Mouse (Mus musculus): Measurements from ENCODE around the gene Chrna4. TPM values are rescaled to one million over a fixed set of nuclear protein-coding genes. Genes with fewer than 3 reads are reported as not detected.

The Chrna4 gene
- polyA plus RNA-seq, 1 experiment from 2014 or later: 1.4 TPM

DNA sequence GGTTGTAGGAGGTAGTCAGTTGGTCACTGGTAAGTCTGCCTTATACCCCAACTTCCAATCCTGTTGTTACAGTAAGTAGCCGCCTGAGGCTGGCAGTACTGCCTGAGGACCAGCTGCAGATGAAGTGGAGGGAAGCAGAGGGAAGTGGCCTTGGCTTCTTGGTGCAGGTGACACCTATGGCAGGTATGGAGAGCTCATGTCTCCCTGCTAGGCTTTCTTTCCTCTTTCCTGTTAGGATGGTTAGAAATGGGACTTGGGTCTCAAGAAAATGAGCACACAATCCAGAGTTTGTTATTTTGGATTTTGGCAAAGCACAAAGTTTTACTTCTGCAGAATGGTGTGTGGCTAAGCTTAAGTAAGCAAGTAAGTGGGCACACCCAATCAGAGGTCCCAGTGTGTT, 54.4 kb downstream of the Chrna4 start:
- Histone ChIP-seq H3K27me3 (ENCODE audit: control insufficient read depth, insufficient read depth, low read depth, low read length) (no peaks in the 10 kb centered on the region), H3K4me2 (ENCODE audit: low read depth, low read length) (no peak overlapping the region), H3K27ac (ENCODE audit: low read length) (no peak overlapping the region), H3K9ac (ENCODE audit: low read depth, low read length) (no peak overlapping the region), H3K9me3 (replicated peaks; ENCODE audit: control insufficient read depth, low read length) (no peaks in the 10 kb centered on the region), H3K4me1 (ENCODE audit: control insufficient read depth, low read depth, low read length) (no peaks in the 10 kb centered on the region), H3K4me3 (ENCODE audit: low read depth, low read length) (no peak overlapping the region), H3K36me3 (ENCODE audit: control insufficient read depth, insufficient read depth) (no peaks in the 10 kb centered on the region)
- WGBS (ENCODE audit: insufficient replicate concordance): 50% methylated on average over 1 of the region's 1 CpGs
- no peak for ATAC-seq (ENCODE audit: low read depth)

DNA sequence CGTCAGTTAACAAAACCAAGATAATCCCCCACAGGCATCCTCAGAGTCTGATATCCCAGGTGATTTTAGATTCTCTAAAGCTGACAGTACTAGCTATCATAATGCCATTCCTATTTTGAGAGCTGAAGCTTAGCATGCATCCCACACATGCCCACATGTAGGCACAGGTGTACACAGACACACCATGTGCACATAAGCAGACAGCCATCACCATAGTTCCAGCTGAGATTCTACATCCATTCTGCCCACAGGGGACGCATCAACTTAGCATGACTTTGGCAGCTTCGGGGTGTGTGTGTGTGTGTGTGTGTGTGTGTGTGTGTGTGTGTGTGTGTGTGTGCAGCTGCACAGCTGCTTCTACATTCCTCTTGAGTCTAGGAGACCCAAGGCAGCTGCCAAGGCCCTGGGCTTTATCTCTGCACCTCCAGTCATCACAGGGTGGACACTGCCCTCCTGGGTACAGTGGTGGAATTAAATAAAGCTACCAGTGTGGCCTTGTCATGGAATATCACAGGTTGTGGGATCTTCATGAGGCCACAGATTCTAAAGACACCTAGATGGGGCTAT, 54.9 kb downstream of the Chrna4 start:
- ATAC-seq (ENCODE audit: low read depth): no peak
- no peaks in the 10 kb centered on the region for H3K9me3 ChIP-seq (replicated peaks; ENCODE audit: control insufficient read depth, low read length)
- no peaks in the 10 kb centered on the region for H3K4me1 ChIP-seq (ENCODE audit: control insufficient read depth, low read depth, low read length)
- WGBS (ENCODE audit: insufficient replicate concordance): 54% methylated on average over 3 of the region's 3 CpGs
- no peak overlapping the region for H3K27ac ChIP-seq (ENCODE audit: low read length)
- H3K9ac ChIP-seq (ENCODE audit: low read depth, low read length): no peak overlapping the region
- H3K4me2 ChIP-seq (ENCODE audit: low read depth, low read length): no peak overlapping the region
- H3K4me3 ChIP-seq (ENCODE audit: low read depth, low read length): no peak overlapping the region
- H3K27me3 ChIP-seq (ENCODE audit: control insufficient read depth, insufficient read depth, low read depth, low read length): no peaks in the 10 kb centered on the region
- no peaks in the 10 kb centered on the region for H3K36me3 ChIP-seq (ENCODE audit: control insufficient read depth, insufficient read depth)

DNA sequence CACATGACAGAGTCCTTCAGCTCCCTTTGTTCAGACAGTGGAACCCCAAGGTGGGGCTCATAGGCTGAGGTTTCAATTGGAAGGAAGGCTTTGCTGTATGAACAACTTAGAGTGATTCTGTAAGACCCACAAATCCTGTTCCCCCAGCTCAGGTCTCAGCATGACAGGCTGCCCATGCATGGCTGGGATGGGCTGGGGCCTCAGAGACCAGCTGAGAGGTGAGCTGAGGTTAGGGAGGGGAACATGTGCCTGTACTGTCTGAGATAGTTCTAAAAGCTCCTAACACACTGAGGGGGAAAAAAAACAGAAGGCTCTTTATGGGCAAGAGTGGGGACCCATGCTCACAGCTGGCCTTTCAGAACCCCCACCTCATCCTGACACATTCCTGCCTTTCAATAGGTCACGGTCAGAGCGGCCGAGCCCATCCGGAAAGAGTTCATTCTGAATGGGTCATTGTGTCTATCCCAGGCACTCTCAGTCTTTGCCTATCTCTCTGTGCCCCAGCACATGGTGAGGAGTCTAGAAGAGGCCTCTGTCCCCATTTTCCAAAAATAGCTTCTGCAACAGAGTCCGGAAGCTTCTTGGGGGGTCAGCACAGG, 55.8 kb downstream of the Chrna4 start:
- H3K4me3 ChIP-seq (ENCODE audit: low read depth, low read length): no peak overlapping the region
- WGBS (ENCODE audit: insufficient replicate concordance): 61% methylated on average over 5 of the region's 5 CpGs
- H3K4me2 ChIP-seq (ENCODE audit: low read depth, low read length): no peak overlapping the region
- no peak overlapping the region for H3K9ac ChIP-seq (ENCODE audit: low read depth, low read length)
- H3K27me3 ChIP-seq (ENCODE audit: control insufficient read depth, insufficient read depth, low read depth, low read length): no peaks in the 10 kb centered on the region
- H3K9me3 ChIP-seq (replicated peaks; ENCODE audit: control insufficient read depth, low read length): no peaks in the 10 kb centered on the region
- ATAC-seq (ENCODE audit: low read depth): no peak
- no peaks in the 10 kb centered on the region for H3K4me1 ChIP-seq (ENCODE audit: control insufficient read depth, low read depth, low read length)
- no peak overlapping the region for H3K27ac ChIP-seq (ENCODE audit: low read length)
- H3K36me3 ChIP-seq (ENCODE audit: control insufficient read depth, insufficient read depth): no peaks in the 10 kb centered on the region

GRCm38 (mm10) chr2:180987001-180987400, 56.3 kb downstream of the Chrna4 start:
- no peaks in the 10 kb centered on the region for H3K27me3 ChIP-seq (ENCODE audit: control insufficient read depth, insufficient read depth, low read depth, low read length)
- H3K4me3 ChIP-seq (ENCODE audit: low read depth, low read length): no peak overlapping the region
- ATAC-seq (ENCODE audit: low read depth): no peak
- H3K9ac ChIP-seq (ENCODE audit: low read depth, low read length): no peak overlapping the region
- no peaks in the 10 kb centered on the region for H3K9me3 ChIP-seq (replicated peaks; ENCODE audit: control insufficient read depth, low read length)
- no peaks in the 10 kb centered on the region; the same call in 1 of the 2 replicates for H3K36me3 ChIP-seq (ENCODE audit: control insufficient read depth, insufficient read depth)
- 71% methylated on average over 1 of the region's 1 CpGs for WGBS (ENCODE audit: insufficient replicate concordance)
- no peaks in the 10 kb centered on the region for H3K4me1 ChIP-seq (ENCODE audit: control insufficient read depth, low read depth, low read length)
- no peak overlapping the region for H3K4me2 ChIP-seq (ENCODE audit: low read depth, low read length)
- H3K27ac ChIP-seq (ENCODE audit: low read length): no peak overlapping the region

DNA sequence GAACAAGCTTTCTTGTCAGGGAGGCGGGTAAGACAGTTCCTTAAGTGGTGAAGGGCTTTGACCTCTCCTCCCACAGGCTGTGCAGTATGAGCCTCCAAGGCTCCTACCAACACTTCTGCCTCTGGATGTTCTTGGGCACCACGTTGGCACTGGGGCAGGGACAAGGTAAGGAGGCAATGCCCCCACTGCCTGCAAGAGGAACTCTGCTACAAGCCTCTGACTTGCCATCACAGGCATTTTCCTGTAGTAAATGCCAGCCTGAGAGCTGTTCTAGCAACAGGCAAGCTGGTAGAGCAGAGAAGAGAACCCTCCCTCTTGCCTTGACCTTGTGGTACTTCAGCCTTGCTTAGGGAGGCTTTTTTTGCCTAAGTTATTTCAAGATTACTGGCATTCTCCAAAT, 56.9 kb downstream of the Chrna4 start, which contains the start of gene Col20a1:
Col20a1 (plus strand) TSS at position 87 of the 400 bp plus-strand sequence.
- peaks cover 4% of the 10 kb centered on the region; the same call in 1 of the 2 replicates for H3K36me3 ChIP-seq (ENCODE audit: control insufficient read depth, insufficient read depth)
- no peak for ATAC-seq (ENCODE audit: low read depth)
- 43% methylated on average over 2 of the region's 2 CpGs for WGBS (ENCODE audit: insufficient replicate concordance)
- no peaks in the 10 kb centered on the region for H3K9me3 ChIP-seq (replicated peaks; ENCODE audit: control insufficient read depth, low read length)
- no peaks in the 10 kb centered on the region for H3K27me3 ChIP-seq (ENCODE audit: control insufficient read depth, insufficient read depth, low read depth, low read length)
- no peak within 1 kb of the TSS for H3K27ac ChIP-seq (ENCODE audit: low read length)
- no peaks in the 10 kb centered on the region for H3K4me1 ChIP-seq (ENCODE audit: control insufficient read depth, low read depth, low read length)
- no peak within 1 kb of the TSS for H3K4me2 ChIP-seq (ENCODE audit: low read depth, low read length)
- H3K9ac ChIP-seq (ENCODE audit: low read depth, low read length): no peak within 1 kb of the TSS
- no peak within 1 kb of the TSS for H3K4me3 ChIP-seq (ENCODE audit: low read depth, low read length)

GRCm38 (mm10) chr2:180985635-180986034, 57.7 kb downstream of the Chrna4 start:
- ATAC-seq (ENCODE audit: low read depth): no peak

GRCm38 (mm10) chr2:180981133-180981532, 62.2 kb downstream of the Chrna4 start:
- Histone ChIP-seq H3K9ac (ENCODE audit: low read depth, low read length) (no peak overlapping the region), H3K4me3 (ENCODE audit: low read depth, low read length) (no peak overlapping the region), H3K36me3 (ENCODE audit: control insufficient read depth, insufficient read depth) (peaks cover 43% of the 10 kb centered on the region), H3K27me3 (ENCODE audit: control insufficient read depth, insufficient read depth, low read depth, low read length) (no peaks in the 10 kb centered on the region), H3K9me3 (replicated peaks; ENCODE audit: control insufficient read depth, low read length) (no peaks in the 10 kb centered on the region), H3K27ac (ENCODE audit: low read length) (no peak overlapping the region), H3K4me2 (ENCODE audit: low read depth, low read length) (no peak overlapping the region), H3K4me1 (ENCODE audit: control insufficient read depth, low read depth, low read length) (no peaks in the 10 kb centered on the region)
- 82% methylated on average over 6 of the region's 6 CpGs for WGBS (ENCODE audit: insufficient replicate concordance)
- ATAC-seq (ENCODE audit: low read depth): no peak

More at GRCm38 (mm10) chr2:180985635-180986034, 57.7 kb downstream of the Chrna4 start:
- Histone ChIP-seq H3K9ac (ENCODE audit: low read depth, low read length) (no peak overlapping the region), H3K4me2 (ENCODE audit: low read depth, low read length) (no peak overlapping the region), H3K9me3 (replicated peaks; ENCODE audit: control insufficient read depth, low read length) (no peaks in the 10 kb centered on the region), H3K27me3 (ENCODE audit: control insufficient read depth, insufficient read depth, low read depth, low read length) (no peaks in the 10 kb centered on the region), H3K4me1 (ENCODE audit: control insufficient read depth, low read depth, low read length) (no peaks in the 10 kb centered on the region), H3K36me3 (ENCODE audit: control insufficient read depth, insufficient read depth) (peaks cover 9% of the 10 kb centered on the region; the same call in 1 of the 2 replicates), H3K27ac (ENCODE audit: low read length) (no peak overlapping the region), H3K4me3 (ENCODE audit: low read depth, low read length) (no peak overlapping the region)
- 68% methylated on average over 2 of the region's 2 CpGs for WGBS (ENCODE audit: insufficient replicate concordance)

Other genes starting within 250 kb of the Chrna4 start
- gene Ythdf1, start 122.6 kb downstream of the Chrna4 start, polyA plus RNA-seq (2015; fragmentation: Nextera tagmentation; extraction: Ambion mirVana): 4.2 and 4.6 TPM in 2 replicates
- not detected in 2 replicates for gene Birc7, start 114.5 kb downstream of the Chrna4 start, polyA plus RNA-seq (2015; fragmentation: Nextera tagmentation; extraction: Ambion mirVana)
- 1.1 and 1.6 TPM in 2 replicates for gene Nkain4, start 88.8 kb downstream of the Chrna4 start, polyA plus RNA-seq (2015; fragmentation: Nextera tagmentation; extraction: Ambion mirVana)
- gene Arfgap1, start 76.3 kb downstream of the Chrna4 start, polyA plus RNA-seq (2015; fragmentation: Nextera tagmentation; extraction: Ambion mirVana): 32.7 and 33.2 TPM in 2 replicates
- gene Col20a1, start 57.0 kb downstream of the Chrna4 start, polyA plus RNA-seq (2015; fragmentation: Nextera tagmentation; extraction: Ambion mirVana): 0.04 and 0.09 TPM in 2 replicates
- 0.16 and 0.32 TPM in 2 replicates for gene Kcnq2, start 91.8 kb upstream of the Chrna4 start, polyA plus RNA-seq (2015; fragmentation: Nextera tagmentation; extraction: Ambion mirVana)
- gene Eef1a2, start 113.5 kb upstream of the Chrna4 start, polyA plus RNA-seq (2015; fragmentation: Nextera tagmentation; extraction: Ambion mirVana): not detected in 2 replicates
- gene Ppdpf, start 143.7 kb upstream of the Chrna4 start, polyA plus RNA-seq (2015; fragmentation: Nextera tagmentation; extraction: Ambion mirVana): 92.7 and 94.4 TPM in 2 replicates
- 0.15 and 0.27 TPM in 2 replicates for gene Ptk6, start 159.2 kb upstream of the Chrna4 start, polyA plus RNA-seq (2015; fragmentation: Nextera tagmentation; extraction: Ambion mirVana)
- gene Srms, start 169.6 kb upstream of the Chrna4 start, polyA plus RNA-seq (2015; fragmentation: Nextera tagmentation; extraction: Ambion mirVana): 0.51 and 0.54 TPM in 2 replicates
- 0.15 and 0.33 TPM in 2 replicates for gene Fndc11, start 176.5 kb upstream of the Chrna4 start, polyA plus RNA-seq (2015; fragmentation: Nextera tagmentation; extraction: Ambion mirVana)
- 2.6 and 3.2 TPM in 2 replicates for gene Helz2, start 198.5 kb upstream of the Chrna4 start, polyA plus RNA-seq (2015; fragmentation: Nextera tagmentation; extraction: Ambion mirVana)
- 9.4 and 9.8 TPM in 2 replicates for gene Gmeb2, start 244.5 kb upstream of the Chrna4 start, polyA plus RNA-seq (2015; fragmentation: Nextera tagmentation; extraction: Ambion mirVana)

All from liver, embryonic 16.5 days (tissue).